Mouse (Mus musculus): Measurements from ENCODE around the gene Sh3gl1.

The Sh3gl1 gene

GRCm38 (mm10) chr17:56040030-56040856, 3.8 kb upstream of the Sh3gl1 start, which contains the start of gene Chaf1a:
Chaf1a (plus strand) TSS chr17:56040439.
- in situ Hi-C loops (cut with MboI) = no loop called here

- in situ Hi-C loops (cut with MboI) = no loop called here
These were observed 2.9 kb upstream of the Sh3gl1 start for GRCm38 (mm10) chr17:56039345-56039744.

- in situ Hi-C loops (cut with MboI) = no loop called here
These were observed 2.3 kb upstream of the Sh3gl1 start for GRCm38 (mm10) chr17:56038583-56039261.

- in situ Hi-C loops (cut with MboI) = no loop called here
These were observed 459 bp upstream of the Sh3gl1 start for GRCm38 (mm10) chr17:56036901-56037287.

GRCm38 (mm10) chr17:56035216-56035615, 1.2 kb downstream of the Sh3gl1 start:
- in situ Hi-C loops (cut with MboI) = no loop called here

GRCm38 (mm10) chr17:56034726-56035100, 1.7 kb downstream of the Sh3gl1 start:
- in situ Hi-C loops (cut with MboI) = no loop called here

GRCm38 (mm10) chr17:56034040-56034725, 2.3 kb downstream of the Sh3gl1 start:
- in situ Hi-C loops (cut with MboI) = no loop called here

- in situ Hi-C loops (cut with MboI) = no loop called here
These were observed 3.6 kb downstream of the Sh3gl1 start for GRCm38 (mm10) chr17:56032831-56033230.

GRCm38 (mm10) chr17:56032127-56032733, 4.2 kb downstream of the Sh3gl1 start:
- in situ Hi-C loops (cut with MboI) = no loop called here

- in situ Hi-C loops (cut with MboI) = no loop called here
These were observed 5.0 kb downstream of the Sh3gl1 start for GRCm38 (mm10) chr17:56031431-56031830.

GRCm38 (mm10) chr17:56030919-56031318, 5.5 kb downstream of the Sh3gl1 start:
- in situ Hi-C loops (cut with MboI) = no loop called here

GRCm38 (mm10) chr17:56030238-56030870, 6.1 kb downstream of the Sh3gl1 start:
- in situ Hi-C loops (cut with MboI) = no loop called here

- in situ Hi-C loops (cut with MboI) = no loop called here
These were observed 8.5 kb downstream of the Sh3gl1 start for GRCm38 (mm10) chr17:56027801-56028441.

GRCm38 (mm10) chr17:56026881-56027280, 9.6 kb downstream of the Sh3gl1 start:
- in situ Hi-C loops (cut with MboI) = no loop called here

- in situ Hi-C loops (cut with MboI) = no loop called here
These were observed 10.1 kb downstream of the Sh3gl1 start for GRCm38 (mm10) chr17:56026303-56026702.

- in situ Hi-C loops (cut with MboI) = no loop called here
These were observed 11.5 kb downstream of the Sh3gl1 start for GRCm38 (mm10) chr17:56024931-56025330.

- in situ Hi-C loops (cut with MboI) = no loop called here
These were observed 12.0 kb downstream of the Sh3gl1 start for GRCm38 (mm10) chr17:56024476-56024875.

GRCm38 (mm10) chr17:56023386-56023785, 13.0 kb downstream of the Sh3gl1 start:
- in situ Hi-C loops (cut with MboI) = no loop called here

GRCm38 (mm10) chr17:56022989-56023290, 13.5 kb downstream of the Sh3gl1 start:
- in situ Hi-C loops (cut with MboI) = no loop called here

GRCm38 (mm10) chr17:56022131-56022988, 14.1 kb downstream of the Sh3gl1 start:
- in situ Hi-C loops (cut with MboI) = no loop called here

All from mature B cell (primary cell).